Mouse (Mus musculus) neural tube, embryonic 12.5 days (tissue): ENCODE data around the gene Chrm3. TPM values are rescaled to one million over a fixed set of nuclear protein-coding genes. Genes with fewer than 3 reads are reported as not detected.

Experiments used
- ATAC-seq: fragments of 200-750 bp; cut with Nextera tagmentation; 2 replicates; pipeline ENCODE4 v1.8.0; 2017; ENCODE audit warnings: low read depth, mild to moderate bottlenecking, moderate TSS enrichment, moderate library complexity; ENCODE audit not compliant: low FRiP score
- H3K27ac ChIP-seq: fragments of 300-500 bp; sonication (generic); 2 replicates; pipeline ENCODE4 v1.5.1; 2016
- H3K27me3 ChIP-seq: fragments of 300-500 bp; sonication (generic); replicated peaks from 2 replicates; pipeline ENCODE4 v1.6.1; 2016; ENCODE audit warnings: mild to moderate bottlenecking
- H3K36me3 ChIP-seq: fragments of 300-500 bp; sonication (generic); 2 replicates; pipeline ENCODE4 v1.6.1; 2016; ENCODE audit warnings: mild to moderate bottlenecking
- H3K4me1 ChIP-seq: fragments of 300-500 bp; sonication (generic); 2 replicates; pipeline ENCODE4 v1.6.1; 2016
- H3K4me2 ChIP-seq: fragments of 300-500 bp; sonication (generic); replicated peaks from 2 replicates; pipeline ENCODE4 v1.6.1; 2016; ENCODE audit warnings: mild to moderate bottlenecking
- H3K4me3 ChIP-seq: fragments of 300-500 bp; sonication (generic); 2 replicates; pipeline ENCODE4 v1.5.1; 2016
- H3K9ac ChIP-seq: fragments of 300-500 bp; sonication (generic); 2 replicates; pipeline ENCODE4 v1.6.1; 2016; ENCODE audit warnings: mild to moderate bottlenecking
- H3K9me3 ChIP-seq: fragments of 300-500 bp; sonication (generic); 2 replicates; pipeline ENCODE4 v1.6.1; 2016; ENCODE audit warnings: mild to moderate bottlenecking
- WGBS: fragments of 180-500 bp; shearing (Covaris S2); methylation state at CpG from one replicate; pipeline ENCODE4 v1.1.7; 2016; 5-methylcytosine and 5-hydroxymethylcytosine counted together
- polyA plus RNA-seq: library from polyadenylated mRNA; unstranded; fragments of >200 nt; fragmentation: Nextera tagmentation; extraction: Ambion mirVana; gene quantifications from 2 replicates; pipeline ENCODE4 v1.2.1, GENCODE M21; 2016

Chrm3 gene
- polyA plus RNA-seq, 1 experiment from 2014 or later, result 2.8 TPM

DNA sequence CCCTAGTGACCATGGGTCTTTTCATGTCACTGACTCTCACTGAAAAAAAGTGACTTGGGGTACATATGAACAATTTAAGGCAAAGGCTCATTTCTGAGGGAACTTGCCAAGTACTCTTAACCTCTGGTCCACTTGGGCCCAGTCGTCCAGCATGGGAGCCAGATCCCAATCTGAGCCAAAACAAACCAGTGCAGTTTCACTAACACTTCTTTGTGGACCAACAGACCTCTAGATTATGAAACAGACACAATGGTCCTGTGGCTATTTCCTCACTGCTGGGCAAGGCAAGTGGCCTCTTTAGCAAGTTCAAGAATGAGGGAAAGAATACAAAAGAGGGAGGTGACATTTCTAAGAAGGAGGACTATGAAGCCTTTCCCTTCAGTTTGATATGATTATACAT is 420.5 kb downstream of the Chrm3 start:
- Histone ChIP-seq H3K36me3 (no peaks in the 10 kb centered on the region), H3K4me3 (no peak overlapping the region), H3K4me2 (no peak overlapping the region), H3K9ac (no peak overlapping the region), H3K4me1 (no peaks in the 10 kb centered on the region), H3K27me3 (no peaks in the 10 kb centered on the region), H3K9me3 (no peaks in the 10 kb centered on the region), H3K27ac (no peak overlapping the region)
- ATAC-seq, result no peak
- 70% methylated on average over 1 of the region's 1 CpGs for whole genome bisulfite sequencing

DNA sequence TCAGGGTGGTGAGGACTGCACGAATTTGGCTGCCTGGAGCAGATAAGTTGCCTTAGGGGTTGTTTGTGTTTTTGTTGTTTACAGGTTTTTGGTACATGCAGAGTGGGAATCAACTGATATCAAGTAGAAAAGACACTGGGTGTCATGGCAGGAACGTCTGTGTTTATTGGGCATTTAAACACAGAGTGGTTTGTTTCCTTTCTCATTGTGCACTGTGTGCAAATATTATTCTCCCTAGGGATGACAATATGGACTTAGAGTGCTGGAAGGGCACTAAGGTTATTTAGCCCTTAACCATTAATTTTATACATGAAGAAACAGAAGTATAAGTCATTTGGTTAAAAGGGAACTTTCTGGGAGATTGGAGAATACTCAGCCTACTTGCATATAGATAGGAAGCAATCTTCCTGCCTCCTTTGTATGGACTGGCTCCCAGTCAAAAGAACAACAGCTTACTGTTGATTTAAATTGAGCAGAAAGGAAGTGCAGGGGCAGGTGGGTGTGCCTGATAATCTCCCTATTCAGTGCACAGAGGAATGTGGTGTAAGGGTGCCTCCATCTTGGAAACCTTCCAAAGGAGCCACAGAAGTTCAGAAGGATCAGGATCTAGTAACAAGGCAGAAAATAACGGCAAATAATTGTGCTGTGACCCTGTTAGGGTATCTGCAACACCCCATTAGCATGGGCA is 421.7 kb downstream of the Chrm3 start:
- Histone ChIP-seq H3K9ac (no peak overlapping the region), H3K36me3 (no peaks in the 10 kb centered on the region), H3K4me1 (no peaks in the 10 kb centered on the region), H3K27me3 (no peaks in the 10 kb centered on the region), H3K9me3 (no peaks in the 10 kb centered on the region), H3K4me2 (no peak overlapping the region), H3K4me3 (no peak overlapping the region), H3K27ac (no peak overlapping the region)
- ATAC-seq, result no peak
- 72% methylated on average over 3 of the region's 3 CpGs for WGBS

DNA sequence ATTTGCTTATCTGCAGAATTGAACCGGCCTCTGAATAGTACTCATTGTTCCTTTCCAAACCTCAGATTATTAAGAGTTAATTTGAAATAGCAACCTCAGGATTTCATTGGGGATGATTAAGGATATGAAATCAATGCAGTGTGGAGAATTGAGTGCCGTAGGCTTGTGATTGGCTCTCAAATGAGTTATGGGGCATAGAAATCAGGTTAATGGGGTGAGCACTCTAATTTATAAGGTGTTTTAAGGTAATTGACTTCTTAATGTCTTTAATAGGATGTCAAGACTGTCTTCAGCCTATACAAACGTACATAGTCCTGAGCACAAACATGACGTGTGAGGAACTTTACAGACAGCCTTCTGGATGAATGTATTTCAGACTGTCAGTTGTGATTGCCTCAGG is 427.9 kb downstream of the Chrm3 start:
- ATAC-seq, result peak; percentile 69
- no peak overlapping the region for H3K9ac ChIP-seq
- no peak overlapping the region for H3K4me2 ChIP-seq
- H3K9me3 ChIP-seq, result no peaks in the 10 kb centered on the region
- no peaks in the 10 kb centered on the region for H3K27me3 ChIP-seq
- no peak overlapping the region for H3K4me3 ChIP-seq
- no peaks in the 10 kb centered on the region for H3K4me1 ChIP-seq
- 55% methylated on average over 4 of the region's 4 CpGs for WGBS
- H3K27ac ChIP-seq, result no peak overlapping the region
- H3K36me3 ChIP-seq, result no peaks in the 10 kb centered on the region

DNA sequence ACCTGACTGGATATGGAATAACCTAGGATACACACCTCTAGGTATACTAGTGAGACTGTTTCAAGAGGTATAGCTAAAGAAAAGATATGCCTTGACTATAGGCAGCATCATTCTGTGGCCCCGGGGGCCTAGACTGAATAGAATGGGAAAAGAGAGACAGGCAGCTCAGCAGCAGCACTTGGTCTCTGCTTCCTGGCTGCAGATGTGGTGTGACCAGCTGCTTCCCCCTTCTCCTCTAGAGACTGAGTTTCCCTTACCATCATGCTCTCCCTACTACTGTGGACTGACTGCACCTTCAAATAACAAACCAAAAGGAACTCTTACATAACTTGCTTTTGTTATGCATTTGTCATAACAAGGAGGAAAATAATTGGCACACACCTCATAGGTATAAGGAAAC is 430.0 kb downstream of the Chrm3 start:
- H3K36me3 ChIP-seq, result no peaks in the 10 kb centered on the region
- no peaks in the 10 kb centered on the region for H3K9me3 ChIP-seq
- ATAC-seq, result no peak
- H3K27me3 ChIP-seq, result no peaks in the 10 kb centered on the region
- H3K4me2 ChIP-seq, result no peak overlapping the region
- no peaks in the 10 kb centered on the region for H3K4me1 ChIP-seq
- no peak overlapping the region for H3K9ac ChIP-seq
- no peak overlapping the region for H3K27ac ChIP-seq
- 81% methylated on average over 1 of the region's 1 CpGs for WGBS
- H3K4me3 ChIP-seq, result no peak overlapping the region

DNA sequence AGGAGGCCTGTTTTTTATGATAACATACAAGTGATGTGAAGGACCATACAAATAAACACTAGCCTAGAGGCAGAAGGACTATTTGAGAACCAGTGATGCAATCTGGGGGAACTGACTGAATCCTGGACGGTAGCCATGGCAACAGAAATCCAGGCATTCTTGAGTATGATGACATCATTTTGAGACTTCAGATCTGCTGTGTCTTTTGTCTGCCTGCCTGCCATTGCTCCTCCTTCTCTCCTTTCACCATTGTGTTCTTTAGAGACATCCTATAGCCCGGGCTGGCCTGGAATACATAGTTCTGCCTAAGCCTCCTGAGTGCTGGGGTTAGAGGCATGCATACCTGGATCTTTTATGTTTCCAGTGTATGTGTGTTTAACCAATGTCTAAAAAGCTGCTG is 430.7 kb downstream of the Chrm3 start:
- Histone ChIP-seq H3K4me2 (no peak overlapping the region), H3K4me3 (no peak overlapping the region), H3K27ac (no peak overlapping the region), H3K9ac (no peak overlapping the region), H3K4me1 (no peaks in the 10 kb centered on the region), H3K36me3 (no peaks in the 10 kb centered on the region), H3K9me3 (no peaks in the 10 kb centered on the region), H3K27me3 (no peaks in the 10 kb centered on the region)
- no peak for ATAC-seq
- 60% methylated on average over 2 of the region's 2 CpGs for WGBS

DNA sequence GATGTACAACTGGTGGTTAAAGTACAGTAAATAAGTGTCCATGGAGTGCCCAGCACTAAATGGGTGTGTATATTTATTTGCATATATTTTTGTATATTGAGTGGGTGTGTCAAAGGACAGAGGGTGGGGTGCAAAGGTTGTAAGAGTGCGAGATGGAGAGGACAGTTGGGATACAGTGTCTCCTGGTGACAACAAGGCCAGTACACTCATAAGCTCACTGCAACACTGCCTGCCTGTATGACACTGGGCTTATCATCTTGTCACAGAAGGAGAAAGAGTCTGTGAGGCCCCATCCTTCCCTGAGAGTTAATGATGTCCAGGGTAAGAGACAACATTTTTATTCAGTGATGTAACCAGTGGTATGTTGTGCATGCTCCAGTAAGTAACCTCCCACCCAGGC is 439.5 kb downstream of the Chrm3 start:
- Histone ChIP-seq H3K4me2 (no peak overlapping the region), H3K9me3 (no peaks in the 10 kb centered on the region), H3K4me3 (no peak overlapping the region), H3K36me3 (no peaks in the 10 kb centered on the region), H3K4me1 (no peaks in the 10 kb centered on the region), H3K27me3 (no peaks in the 10 kb centered on the region), H3K9ac (no peak overlapping the region), H3K27ac (no peak overlapping the region)
- WGBS, result 85% methylated on average over 1 of the region's 1 CpGs
- no peak for ATAC-seq

DNA sequence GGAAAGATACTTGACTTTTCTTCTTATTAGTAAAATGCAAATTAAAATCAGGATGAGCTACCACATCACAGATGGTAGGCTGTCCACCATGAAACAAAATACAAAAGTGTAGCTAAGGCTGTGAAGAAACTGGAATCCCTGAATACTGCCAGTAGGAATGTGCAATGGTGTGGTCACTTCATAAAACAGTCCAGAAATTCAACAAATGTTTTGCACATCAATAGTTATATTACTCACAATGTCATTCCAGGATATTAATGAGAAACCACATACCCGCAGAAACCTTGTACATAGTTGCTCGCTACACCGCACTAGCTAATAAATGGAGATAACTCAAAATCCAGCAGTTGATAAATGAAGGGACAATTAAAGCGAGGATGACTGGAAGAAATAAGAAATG is 447.9 kb downstream of the Chrm3 start:
- no peak overlapping the region for H3K4me2 ChIP-seq
- no peaks in the 10 kb centered on the region for H3K4me1 ChIP-seq

DNA sequence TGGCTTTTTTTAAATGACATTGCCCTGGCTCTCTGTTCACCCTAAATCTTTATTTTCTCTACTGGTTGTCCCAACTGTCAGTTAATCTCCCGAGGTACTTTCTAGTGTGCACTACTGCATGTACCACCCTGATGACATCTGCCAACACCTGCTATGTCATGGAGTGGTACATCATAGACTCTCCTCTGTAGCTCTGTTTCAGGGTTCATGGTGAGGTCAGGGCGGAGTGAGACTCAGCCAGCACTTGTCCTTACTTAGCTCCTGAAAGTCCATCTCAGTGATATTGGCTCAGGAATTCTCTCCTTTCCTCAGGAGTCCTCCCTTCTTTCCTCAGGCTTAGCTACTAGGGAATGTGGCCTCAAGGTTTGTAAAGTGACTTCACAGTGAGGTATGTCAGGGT is 451.9 kb downstream of the Chrm3 start:
- Histone ChIP-seq H3K4me1 (no peaks in the 10 kb centered on the region), H3K4me2 (no peak overlapping the region), H3K9ac (no peak overlapping the region), H3K9me3 (no peaks in the 10 kb centered on the region), H3K36me3 (no peaks in the 10 kb centered on the region), H3K27ac (no peak overlapping the region), H3K4me3 (no peak overlapping the region), H3K27me3 (no peaks in the 10 kb centered on the region)
- ATAC-seq, result no peak
- WGBS, result 91% methylated on average over 2 of the region's 2 CpGs

More for the DNA sequence above, 447.9 kb downstream of the Chrm3 start:
- H3K36me3 ChIP-seq, result no peaks in the 10 kb centered on the region
- H3K4me3 ChIP-seq, result no peak overlapping the region
- no peak overlapping the region for H3K27ac ChIP-seq
- H3K27me3 ChIP-seq, result no peaks in the 10 kb centered on the region
- no peaks in the 10 kb centered on the region for H3K9me3 ChIP-seq
- no peak overlapping the region for H3K9ac ChIP-seq
- 89% methylated on average over 4 of the region's 4 CpGs for WGBS
- no peak for ATAC-seq

DNA sequence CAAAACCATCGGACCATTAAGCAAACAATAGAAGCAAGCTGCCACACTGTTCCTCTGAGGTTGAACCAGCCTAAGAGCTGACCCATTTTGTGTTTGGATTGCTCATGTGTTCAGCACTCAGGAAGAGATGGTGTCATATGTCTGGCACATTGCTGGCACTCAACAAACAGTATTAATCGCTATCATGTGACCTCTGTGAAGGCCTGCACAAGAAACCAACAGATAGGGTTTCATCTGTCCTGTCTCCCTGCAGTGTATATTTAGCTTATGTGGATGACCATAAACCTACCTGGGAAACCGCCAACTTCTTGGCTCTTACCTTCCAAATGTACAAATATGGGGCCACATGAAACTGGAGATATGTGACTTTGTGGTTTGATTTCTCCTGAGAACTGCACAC is 453.4 kb downstream of the Chrm3 start:
- ATAC-seq, result no peak
- Histone ChIP-seq H3K4me1 (no peaks in the 10 kb centered on the region), H3K9me3 (no peaks in the 10 kb centered on the region), H3K4me3 (no peak overlapping the region), H3K36me3 (no peaks in the 10 kb centered on the region), H3K9ac (no peak overlapping the region), H3K27me3 (no peaks in the 10 kb centered on the region), H3K4me2 (no peak overlapping the region), H3K27ac (no peak overlapping the region)
- 83% methylated on average over 3 of the region's 3 CpGs for WGBS

DNA sequence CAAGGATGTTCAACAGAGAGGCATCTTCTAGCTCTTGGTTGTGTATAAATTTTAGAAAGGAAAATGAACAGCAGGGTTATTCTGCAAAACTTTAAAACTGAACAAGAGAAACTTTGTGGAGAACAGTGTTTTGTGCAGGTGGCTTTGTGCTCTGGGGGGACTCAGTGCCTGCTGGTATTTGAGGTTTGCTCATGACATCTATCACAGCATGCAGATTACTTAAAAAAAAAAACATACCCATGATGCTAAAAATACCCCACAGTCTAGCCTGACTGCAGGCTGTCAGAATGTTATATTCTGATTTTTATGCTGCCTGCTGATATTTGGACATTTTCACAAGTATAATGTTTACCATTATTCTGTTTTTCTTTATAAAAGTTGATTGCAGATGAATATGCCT is 456.2 kb downstream of the Chrm3 start:
- Histone ChIP-seq H3K9me3 (no peaks in the 10 kb centered on the region), H3K9ac (no peak overlapping the region), H3K27ac (no peak overlapping the region), H3K36me3 (no peaks in the 10 kb centered on the region), H3K4me1 (no peaks in the 10 kb centered on the region), H3K27me3 (no peaks in the 10 kb centered on the region), H3K4me2 (no peak overlapping the region), H3K4me3 (no peak overlapping the region)
- no peak for ATAC-seq

DNA sequence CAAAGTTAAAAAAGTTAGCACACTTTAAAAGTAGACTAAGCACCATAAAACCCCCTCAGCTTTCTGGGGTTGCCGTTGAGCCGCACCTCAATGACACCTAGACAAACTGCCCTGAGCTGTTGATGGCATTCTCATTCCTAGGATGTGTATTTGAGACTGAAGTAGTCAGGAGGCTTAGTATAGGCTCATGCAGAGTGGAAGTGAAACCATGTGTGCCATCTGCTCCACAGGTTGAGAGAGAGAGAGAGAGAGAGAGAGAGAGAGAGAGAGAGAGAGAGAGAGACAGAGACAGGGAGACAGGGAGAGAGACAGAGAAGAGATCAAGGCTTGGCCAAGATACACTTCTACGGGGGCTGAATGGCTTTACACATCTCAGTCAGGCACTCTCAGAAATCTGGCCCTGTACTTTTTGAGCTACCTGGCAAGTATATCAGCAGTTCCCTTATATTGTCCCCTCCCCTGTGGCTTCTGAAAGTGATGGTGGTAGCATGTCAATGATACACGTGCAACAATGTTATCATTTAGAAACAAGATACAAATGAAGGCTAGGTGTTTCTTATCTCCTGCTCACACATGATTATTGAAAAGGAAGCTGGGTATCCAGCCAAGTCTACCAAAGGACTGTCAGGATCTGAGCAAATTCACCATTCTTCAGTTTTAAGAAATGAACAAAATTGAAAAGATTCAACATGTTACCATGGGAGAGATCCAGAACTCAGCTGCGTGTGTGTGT is 459.8 kb downstream of the Chrm3 start:
- H3K27ac ChIP-seq, result no peak overlapping the region
- 83% methylated on average over 5 of the region's 5 CpGs for WGBS
- no peak overlapping the region for H3K9ac ChIP-seq
- no peaks in the 10 kb centered on the region for H3K27me3 ChIP-seq
- no peaks in the 10 kb centered on the region for H3K4me1 ChIP-seq
- no peak overlapping the region for H3K4me3 ChIP-seq
- no peaks in the 10 kb centered on the region for H3K36me3 ChIP-seq
- no peak for ATAC-seq
- no peaks in the 10 kb centered on the region for H3K9me3 ChIP-seq
- no peak overlapping the region for H3K4me2 ChIP-seq

DNA sequence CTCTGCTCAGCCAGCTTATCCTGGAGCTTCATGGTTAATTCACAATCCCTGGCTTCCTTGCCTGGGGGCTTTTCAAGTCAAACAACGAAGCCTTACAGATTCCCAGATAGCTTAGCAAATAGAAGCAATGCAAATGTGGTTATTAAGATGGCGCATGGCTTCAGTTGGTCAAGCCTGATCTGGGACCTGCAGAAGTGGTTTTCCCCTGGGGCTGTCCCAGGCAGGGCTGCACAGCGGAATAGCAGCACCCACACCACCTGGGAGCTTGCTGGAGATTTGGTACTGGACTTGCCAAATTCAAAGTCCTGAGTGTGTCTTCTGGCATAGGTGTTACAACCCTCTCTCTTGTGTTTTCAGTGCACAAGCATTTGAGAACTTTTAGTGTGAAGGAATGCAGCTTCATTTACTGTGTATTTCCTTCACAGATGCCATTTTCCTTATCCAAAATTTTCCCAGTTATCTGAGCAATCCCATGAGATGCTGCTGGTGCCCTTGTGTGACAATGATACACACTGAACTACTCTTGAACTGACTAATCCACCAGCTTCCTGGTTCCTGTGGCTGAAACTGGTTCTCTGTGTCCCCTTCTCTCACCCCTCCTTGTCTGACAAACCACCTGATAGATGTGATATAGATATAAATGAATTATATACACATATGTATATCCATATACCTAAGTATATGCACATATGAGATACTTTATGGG is 461.8 kb downstream of the Chrm3 start:
- ATAC-seq, result no peak
- H3K4me1 ChIP-seq, result no peaks in the 10 kb centered on the region
- H3K36me3 ChIP-seq, result no peaks in the 10 kb centered on the region
- no peaks in the 10 kb centered on the region for H3K9me3 ChIP-seq
- no peaks in the 10 kb centered on the region for H3K27me3 ChIP-seq
- no peak overlapping the region for H3K9ac ChIP-seq
- H3K4me3 ChIP-seq, result no peak overlapping the region
- no peak overlapping the region for H3K27ac ChIP-seq
- 75% methylated on average over 3 of the region's 3 CpGs for WGBS
- no peak overlapping the region for H3K4me2 ChIP-seq
